20 mouse cellular contexts compared by ENCODE assay signal in genomic region chr13:57169621-57170020, GRCm38 (mm10).
DNase-seq lines count a peak whose midpoint lies in the region; ATAC-seq and TF ChIP-seq lines count a peak whose summit lies in the region.
"Had no signal": no experiment of that assay in that cellular context is flagged by ENCODE, and none has a peak within 500 bp of the region (broad histone marks: within the 10 kb centered on the region; RNA-seq: fewer than 3 reads in every experiment).

No protein-coding gene starts in this region.

- WGBS in hindbrain, embryonic 11.5 days: 92% methylated on average over 2 of the region's 2 CpGs

- H3K4me2 ChIP-seq in hindbrain, embryonic 11.5 days (replicated peaks; ENCODE audit: low read depth, low read length): no peak overlapping the region
- H3K4me2 ChIP-seq: forebrain, embryonic 15.5 days; kidney, embryonic 15.5 days; liver, embryonic 13.5 days; midbrain, embryonic 13.5 days had no signal

- no peaks in the 10 kb centered on the region for H3K27me3 ChIP-seq in hindbrain, embryonic 11.5 days (ENCODE audit: control insufficient read depth, insufficient read depth, low read length)
- H3K27me3 ChIP-seq: forebrain, embryonic 15.5 days; kidney, embryonic 15.5 days; liver, embryonic 13.5 days; megakaryocyte, embryonic 14.5 days; midbrain, embryonic 13.5 days had no signal

- no peaks in the 10 kb centered on the region for H3K9me3 ChIP-seq in hindbrain, embryonic 11.5 days (ENCODE audit: control insufficient read depth, low read length)
- H3K9me3 ChIP-seq: forebrain, embryonic 15.5 days; kidney, embryonic 15.5 days; liver, embryonic 13.5 days; midbrain, embryonic 13.5 days had no signal

- H3K4me3 ChIP-seq in layer of hippocampus, adult 2 months: no peak overlapping the region
- H3K4me3 ChIP-seq in hindbrain, embryonic 11.5 days (ENCODE audit: low read depth, low read length): no peak overlapping the region
- H3K4me3 ChIP-seq: forebrain, embryonic 15.5 days; kidney, embryonic 15.5 days; liver, embryonic 13.5 days; megakaryocyte, embryonic 14.5 days; midbrain, embryonic 13.5 days had no signal

- H3K36me3 ChIP-seq in hindbrain, embryonic 11.5 days (ENCODE audit: control insufficient read depth, insufficient read depth, low read length): no peaks in the 10 kb centered on the region
- H3K36me3 ChIP-seq: forebrain, embryonic 15.5 days; kidney, embryonic 15.5 days; liver, embryonic 13.5 days; midbrain, embryonic 13.5 days had no signal

- peak; percentile 85 for ATAC-seq in cerebellum, adult (ENCODE audit: insufficient number of reproducible peaks, low FRiP score, low TSS enrichment)
- no peak for ATAC-seq in hindbrain, embryonic 11.5 days (ENCODE audit: low FRiP score)
- ATAC-seq in activated CD4-positive, CD25-positive, alpha-beta regulatory T cell, adult 4 months: no peak
- ATAC-seq: forebrain, embryonic 15.5 days; hindbrain, postnatal 0 days; intestine, postnatal 0 days; midbrain, embryonic 13.5 days had no signal

- H3K9ac ChIP-seq in hindbrain, embryonic 11.5 days (ENCODE audit: low read depth, low read length): no peak overlapping the region
- H3K9ac ChIP-seq: forebrain, embryonic 15.5 days; kidney, embryonic 15.5 days; liver, embryonic 13.5 days; midbrain, embryonic 13.5 days had no signal

- no peaks in the 10 kb centered on the region for H3K4me1 ChIP-seq in hindbrain, embryonic 11.5 days (replicated peaks; ENCODE audit: control insufficient read depth, insufficient read depth, low read length)
- H3K4me1 ChIP-seq: forebrain, embryonic 15.5 days; kidney, embryonic 15.5 days; liver, embryonic 13.5 days; megakaryocyte, embryonic 14.5 days; midbrain, embryonic 13.5 days had no signal

- no peak for DNase-seq in cerebellum, postnatal 4 days (ENCODE audit: low spot score in 2 of 2)
- DNase-seq in layer of hippocampus, adult 2 months (ENCODE audit: low spot score in 2 of 2): peak; percentile 34 to 36
- DNase-seq in layer of hippocampus, adult 9-10 months (ENCODE audit: low spot score): no peak
- peak; percentile 64 to 65 for DNase-seq in cerebellum, postnatal 10 days
- no peak for DNase-seq in hindbrain, embryonic 11.5 days (ENCODE audit: low spot score)
- DNase-seq: adrenal gland, postnatal 10 days; gastrocnemius, postnatal 36 days; kidney, postnatal 36 days; liver, embryonic 13.5 days; lung, adult 2 months; thymus, adult 18-20 months; thymus, postnatal 36 days had no signal

- H3K27ac ChIP-seq in layer of hippocampus, adult 2 months: no peak overlapping the region
- no peak overlapping the region for H3K27ac ChIP-seq in hindbrain, embryonic 11.5 days (ENCODE audit: low read depth, low read length)
- H3K27ac ChIP-seq: forebrain, embryonic 15.5 days; hindbrain, postnatal 0 days; kidney, embryonic 15.5 days; liver, embryonic 13.5 days; midbrain, embryonic 13.5 days had no signal

- TF ChIP-seq CTCF in layer of hippocampus, adult 2 months (conservative IDR thresholded peaks at IDR 0.05): no peak

Comparison
In these comparisons a context has a peak if more than half of its experiments do, and no peak if none do; other contexts are left out.
1. DNase-seq: peak in layer of hippocampus, adult 2 months (2 of 2) and cerebellum, postnatal 10 days (2 of 2); none in cerebellum, postnatal 4 days (0 of 2), layer of hippocampus, adult 9-10 months (single experiment) and hindbrain, embryonic 11.5 days (single experiment).